Mouse (Mus musculus) stomach, embryonic 16.5 days (tissue): Measurements from ENCODE around the gene Nhlh1. TPM values are rescaled to one million over a fixed set of nuclear protein-coding genes. Genes with fewer than 3 reads are reported as not detected.

Experiments used
- ATAC-seq: fragments of 200-750 bp; cut with Nextera tagmentation; 2 replicates; pipeline ENCODE4 v1.8.0; 2017; ENCODE audit warnings: moderate number of reproducible peaks, moderate TSS enrichment; ENCODE audit not compliant: insufficient read depth, low FRiP score
- H3K27ac ChIP-seq: fragments of 300-500 bp; sonication (generic); 2 replicates; pipeline ENCODE4 v1.5.1; 2014; ENCODE audit warnings: low read length
- H3K27me3 ChIP-seq: fragments of 300-500 bp; sonication (generic); 2 replicates; pipeline ENCODE4 v1.6.1; 2014; ENCODE audit warnings: low read length, control low read depth, mixed read lengths; ENCODE audit not compliant: control insufficient read depth, insufficient read depth
- H3K36me3 ChIP-seq: fragments of 300-500 bp; sonication (generic); 2 replicates; pipeline ENCODE4 v1.6.1; 2014; ENCODE audit warnings: low read length; ENCODE audit not compliant: control insufficient read depth, insufficient read depth
- H3K4me1 ChIP-seq: fragments of 300-500 bp; sonication (generic); 2 replicates; pipeline ENCODE4 v1.6.1; 2014; ENCODE audit warnings: low read length, control low read depth, mixed read lengths; ENCODE audit not compliant: control insufficient read depth, insufficient read depth
- H3K4me2 ChIP-seq: fragments of 300-500 bp; sonication (generic); 2 replicates; pipeline ENCODE4 v1.6.1; 2014; ENCODE audit warnings: low read depth, low read length, mixed read lengths
- H3K4me3 ChIP-seq: fragments of 300-500 bp; sonication (generic); replicated peaks from 2 replicates; pipeline ENCODE4 v1.5.1; 2014; ENCODE audit warnings: mild to moderate bottlenecking, low read length
- H3K9ac ChIP-seq: fragments of 300-500 bp; sonication (generic); 2 replicates; pipeline ENCODE4 v1.6.1; 2014; ENCODE audit warnings: low read length
- H3K9me3 ChIP-seq: fragments of 300-500 bp; sonication (generic); replicated peaks from 2 replicates; pipeline ENCODE4 v1.6.1; 2016; ENCODE audit warnings: low read length, control low read depth; ENCODE audit not compliant: control insufficient read depth
- WGBS: fragments of 180-500 bp; shearing (Covaris S2); extraction: QIAGEN DNeasy Blood & Tissue Kit; methylation state at CpG from one replicate; pipeline ENCODE4 v1.1.7; 2014; 5-methylcytosine and 5-hydroxymethylcytosine counted together
- polyA plus RNA-seq: library from polyadenylated mRNA; unstranded; fragments of >200 nt; fragmentation: Nextera tagmentation; extraction: Ambion mirVana; gene quantifications from 2 replicates; pipeline ENCODE4 v1.2.1, GENCODE M21; 2015

Nhlh1 gene
- polyA plus RNA-seq, 1 experiment from 2014 or later, result not detected

DNA sequence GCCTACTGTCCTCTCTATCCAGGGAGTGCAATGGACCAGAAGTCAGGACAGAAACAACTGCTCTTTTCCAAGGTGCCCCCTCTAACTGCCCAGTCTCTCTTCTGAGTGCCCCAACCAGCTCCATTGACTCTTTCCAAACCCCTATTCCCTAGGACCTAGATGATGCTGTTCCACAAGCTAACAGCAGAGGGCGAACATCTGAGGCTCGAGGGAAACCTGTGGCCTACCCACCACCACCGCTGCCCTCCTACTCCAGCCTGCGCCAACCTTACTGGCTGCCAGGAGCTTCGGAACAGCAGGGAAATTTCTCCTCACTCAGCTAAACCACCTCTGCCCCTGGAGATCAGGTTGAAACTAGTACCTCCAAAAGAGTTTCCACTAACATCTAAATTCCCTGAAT, 45.3 kb downstream of the Nhlh1 start:
- WGBS, result 25% methylated on average over 5 of the region's 5 CpGs
- Histone ChIP-seq H3K27me3 (no peaks in the 10 kb centered on the region), H3K9ac (no peak overlapping the region), H3K4me2 (no peak overlapping the region), H3K27ac (no peak overlapping the region), H3K36me3 (peaks cover 7% of the 10 kb centered on the region), H3K9me3 (no peaks in the 10 kb centered on the region), H3K4me3 (no peak overlapping the region), H3K4me1 (peaks cover 18% of the 10 kb centered on the region)
- ATAC-seq, result no peak; the same call in 1 of the 2 replicates

GRCm38 (mm10) chr1:172010042-172010824, 47.1 kb downstream of the Nhlh1 start:
- Histone ChIP-seq H3K4me2 (no peak overlapping the region), H3K4me3 (no peak overlapping the region)
- WGBS, result 94% methylated on average over 20 of the region's 20 CpGs

GRCm38 (mm10) chr1:172009406-172009805, 48.0 kb downstream of the Nhlh1 start:
- Histone ChIP-seq H3K4me1 (no peaks in the 10 kb centered on the region), H3K9ac (no peak overlapping the region), H3K4me3 (no peak overlapping the region), H3K36me3 (peaks cover 15% of the 10 kb centered on the region), H3K27me3 (no peaks in the 10 kb centered on the region), H3K27ac (no peak overlapping the region), H3K9me3 (no peaks in the 10 kb centered on the region), H3K4me2 (no peak overlapping the region)
- no peak for ATAC-seq
- 91% methylated on average over 21 of the region's 21 CpGs for WGBS

More at GRCm38 (mm10) chr1:172010042-172010824, 47.1 kb downstream of the Nhlh1 start:
- Histone ChIP-seq H3K9ac (no peak overlapping the region), H3K36me3 (peaks cover 15% of the 10 kb centered on the region), H3K9me3 (no peaks in the 10 kb centered on the region), H3K27ac (no peak overlapping the region), H3K4me1 (0 out of 2 replicates have a peak, but pooled peaks cover under 1% of the 10 kb centered on the region), H3K27me3 (no peaks in the 10 kb centered on the region)
- no peak for ATAC-seq

- H3K9me3 ChIP-seq, result no peaks in the 10 kb centered on the region
- no peak overlapping the region for H3K4me2 ChIP-seq
- H3K36me3 ChIP-seq, result peaks cover 15% of the 10 kb centered on the region
- no peak overlapping the region for H3K27ac ChIP-seq
- no peak overlapping the region for H3K9ac ChIP-seq
- no peak overlapping the region for H3K4me3 ChIP-seq
- WGBS, result 85% methylated on average over 9 of the region's 9 CpGs
- no peaks in the 10 kb centered on the region for H3K4me1 ChIP-seq
- no peak for ATAC-seq
- no peaks in the 10 kb centered on the region for H3K27me3 ChIP-seq
Observed at GRCm38 (mm10) chr1:172008351-172008750, 49.0 kb downstream of the Nhlh1 start.

- Histone ChIP-seq H3K9me3 (no peaks in the 10 kb centered on the region), H3K36me3 (peaks cover 15% of the 10 kb centered on the region), H3K4me3 (no peak overlapping the region), H3K9ac (no peak overlapping the region), H3K27me3 (no peaks in the 10 kb centered on the region), H3K4me1 (no peaks in the 10 kb centered on the region), H3K27ac (no peak overlapping the region), H3K4me2 (no peak overlapping the region)
- no peak for ATAC-seq
- 95% methylated on average over 21 of the region's 21 CpGs for WGBS
Observed at GRCm38 (mm10) chr1:172007761-172008160, 49.6 kb downstream of the Nhlh1 start.

Other genes starting within 250 kb of the Nhlh1 start
- 2.3 and 2.9 TPM in 2 replicates for gene Cd84, start 217.9 kb downstream of the Nhlh1 start, polyA plus RNA-seq
- not detected in 2 replicates for gene Gm10521, start 161.9 kb downstream of the Nhlh1 start, polyA plus RNA-seq
- 0.57 and 1.1 TPM in 2 replicates for gene Slamf6, start 140.1 kb downstream of the Nhlh1 start, polyA plus RNA-seq
- gene Vangl2, start 29.1 kb downstream of the Nhlh1 start, polyA plus RNA-seq, result 9.7 and 10.6 TPM in 2 replicates
- gene Copa, start 25.0 kb upstream of the Nhlh1 start, polyA plus RNA-seq, result 238 and 260 TPM in 2 replicates
- 132 and 145 TPM in 2 replicates for gene Ncstn, start 25.2 kb upstream of the Nhlh1 start, polyA plus RNA-seq
- 123 and 129 TPM in 2 replicates for gene Pex19, start 69.2 kb upstream of the Nhlh1 start, polyA plus RNA-seq
- gene Dcaf8, start 90.5 kb upstream of the Nhlh1 start, polyA plus RNA-seq, result 120 and 123 TPM in 2 replicates
- 131 and 148 TPM in 2 replicates for gene Pea15a, start 149.2 kb upstream of the Nhlh1 start, polyA plus RNA-seq
- 26.1 and 53.9 TPM in 2 replicates for gene Casq1, start 162.3 kb upstream of the Nhlh1 start, polyA plus RNA-seq
- 0.04 TPM in 1 of 2 replicates, not detected in the other for gene Atp1a4, start 200.8 kb upstream of the Nhlh1 start, polyA plus RNA-seq
- gene Igsf8, start 204.1 kb upstream of the Nhlh1 start, polyA plus RNA-seq, result 27.8 and 35.0 TPM in 2 replicates
- 5.7 and 7.5 TPM in 2 replicates for gene Atp1a2, start 240.5 kb upstream of the Nhlh1 start, polyA plus RNA-seq